Mouse (Mus musculus) MEL (cell line): ENCODE results near the gene Iqcj. TPM values are rescaled to one million over a fixed set of nuclear protein-coding genes. Genes with fewer than 3 reads are reported as not detected.

Experiments
- DNase-seq: peaks from one replicate; pipeline ENCODE4 v3.0.0; 2011; ENCODE audit warnings: low read depth, low spot score
- H3K27ac ChIP-seq: 2 replicates; pipeline ENCODE4 v1.5.1; 2012; ENCODE audit warnings: low read depth, mild to moderate bottlenecking, control low read depth, low read length, moderate library complexity; ENCODE audit not compliant: control insufficient read depth
- H3K27me3 ChIP-seq, 2 experiments: fragments of 150-350 bp in 1 of 2; sonication (generic) in 1 of 2; 2 replicates each; pipeline ENCODE4 v1.6.1; 2012; ENCODE audit warnings: low read length in 2 of 2, mild to moderate bottlenecking in 2 of 2, improper control_type of control experiment in 1 of 2, moderate library complexity in 1 of 2; ENCODE audit not compliant: insufficient read depth in 2 of 2, control insufficient read depth in 1 of 2
- H3K36me3 ChIP-seq, 2 experiments: 2 replicates each; pipeline ENCODE4 v1.6.1; 2012 to 2014; ENCODE audit warnings: low read length in 2 of 2, improper control_type of control experiment in 1 of 2, inconsistent platforms in 1 of 2, mild to moderate bottlenecking in 1 of 2; ENCODE audit not compliant: insufficient read depth in 2 of 2, control insufficient read depth in 1 of 2
- H3K4me1 ChIP-seq, 2 experiments: fragments of 150-350 bp in 1 of 2; sonication (generic) in 1 of 2; 2 replicates each; pipeline ENCODE4 v1.6.1; 2012; ENCODE audit warnings: low read length in 2 of 2, improper control_type of control experiment in 1 of 2, mild to moderate bottlenecking in 1 of 2; ENCODE audit not compliant: insufficient read depth in 2 of 2, control insufficient read depth in 1 of 2
- H3K4me3 ChIP-seq, 2 experiments: fragments of 150-350 bp in 1 of 2; sonication (generic) in 1 of 2; 2 replicates each; pipeline ENCODE4 v1.5.1; 2012; ENCODE audit warnings: low read depth in 2 of 2, low read length in 2 of 2, mild to moderate bottlenecking in 2 of 2, moderate library complexity in 2 of 2, control low read depth in 1 of 2, improper control_type of control experiment in 1 of 2; ENCODE audit not compliant: control insufficient read depth in 1 of 2, insufficient read depth in 1 of 2
- H3K79me2 ChIP-seq: 2 replicates; pipeline ENCODE4 v1.6.1; 2012; ENCODE audit warnings: mild to moderate bottlenecking, low read length, moderate library complexity; ENCODE audit not compliant: control insufficient read depth, poor library complexity, insufficient read depth
- H3K9ac ChIP-seq: 2 replicates; pipeline ENCODE4 v1.6.1; 2012; ENCODE audit warnings: low read depth, mild to moderate bottlenecking, control low read depth, low read length, moderate library complexity; ENCODE audit not compliant: control insufficient read depth, poor library complexity, severe bottlenecking
- H3K9me3 ChIP-seq: fragments of 150-350 bp; sonication (generic); replicated peaks from 2 replicates; pipeline ENCODE4 v1.6.1; 2012; ENCODE audit warnings: mild to moderate bottlenecking, low read length, improper control_type of control experiment, moderate library complexity; ENCODE audit not compliant: insufficient read depth
- CHD1 ChIP-seq: IDR thresholded peaks from 2 replicates; pipeline ENCODE4 v1.6.1; 2012; ENCODE audit warnings: low read depth, mild to moderate bottlenecking, inconsistent platforms, low read length, improper control_type of control experiment
- CHD2 ChIP-seq: IDR thresholded peaks from 2 replicates; pipeline ENCODE4 v1.6.1; 2011; ENCODE audit warnings: low read length, improper control_type of control experiment
- CTCF ChIP-seq, 3 experiments: IDR thresholded peaks in 2 of 3; conservative IDR thresholded peaks in 1 of 3; 2 replicates each; pipeline ENCODE4 v1.5.1; 2011 to 2012; ENCODE audit warnings: low read length in 3 of 3, low read depth in 2 of 3, mild to moderate bottlenecking in 2 of 3, improper control_type of control experiment in 1 of 3, inconsistent platforms in 1 of 3, mixed read lengths in 1 of 3, moderate library complexity in 1 of 3; ENCODE audit not compliant: control insufficient read depth in 1 of 3, insufficient read depth in 1 of 3, poor library complexity in 1 of 3, severe bottlenecking in 1 of 3
- E2F4 ChIP-seq: IDR thresholded peaks from 2 replicates; pipeline ENCODE4 v1.6.1; 2011; ENCODE audit warnings: low read depth, low read length, improper control_type of control experiment, borderline replicate concordance
- GABPA ChIP-seq: IDR thresholded peaks from 2 replicates; pipeline ENCODE4 v1.6.1; 2012; ENCODE audit warnings: low read depth, mild to moderate bottlenecking, inconsistent platforms, low read length, improper control_type of control experiment, moderate library complexity
- GATA1 ChIP-seq: IDR thresholded peaks from 2 replicates; pipeline ENCODE4 v1.6.1; 2011; ENCODE audit warnings: low read depth, low read length, improper control_type of control experiment
- JUND ChIP-seq: IDR thresholded peaks from 2 replicates; pipeline ENCODE4 v1.6.1; 2011; ENCODE audit warnings: low read depth, mild to moderate bottlenecking, improper control_type of control experiment, low read length
- KAT2A ChIP-seq: conservative IDR thresholded peaks from 2 replicates; pipeline ENCODE4 v1.6.1; 2012; ENCODE audit warnings: low read depth, low read length, improper control_type of control experiment, inconsistent platforms
- MAFK ChIP-seq: IDR thresholded peaks from 2 replicates; pipeline ENCODE4 v1.6.1; 2011; ENCODE audit warnings: low read depth, mild to moderate bottlenecking, low read length, improper control_type of control experiment, borderline replicate concordance
- MAX ChIP-seq: IDR thresholded peaks from 2 replicates; pipeline ENCODE4 v1.6.1; 2011; ENCODE audit warnings: low read length, improper control_type of control experiment
- MEF2A ChIP-seq: IDR thresholded peaks from 2 replicates; pipeline ENCODE4 v1.6.1; 2014; ENCODE audit warnings: low read depth, mild to moderate bottlenecking, inconsistent platforms, low read length, improper control_type of control experiment; ENCODE audit not compliant: poor library complexity, insufficient replicate concordance, severe bottlenecking; ENCODE audit errors: extremely low read depth
- MYB ChIP-seq: IDR thresholded peaks from 2 replicates; pipeline ENCODE4 v1.6.1; 2011; ENCODE audit warnings: mild to moderate bottlenecking, low read depth, low read length, improper control_type of control experiment
- MYC ChIP-seq: IDR thresholded peaks from 2 replicates; pipeline ENCODE4 v1.6.1; 2011; ENCODE audit warnings: low read depth, mild to moderate bottlenecking, low read length, improper control_type of control experiment, moderate library complexity
- NELFE ChIP-seq: IDR thresholded peaks from 2 replicates; pipeline ENCODE4 v1.6.1; 2011; ENCODE audit warnings: low read depth, low read length, improper control_type of control experiment
- NRF1 ChIP-seq: IDR thresholded peaks from 2 replicates; pipeline ENCODE4 v1.6.1; 2014; ENCODE audit warnings: low read depth, mild to moderate bottlenecking, inconsistent platforms, low read length, improper control_type of control experiment, moderate library complexity; ENCODE audit not compliant: poor library complexity, insufficient read depth, severe bottlenecking
- POLR2A ChIP-seq, 2 experiments: IDR thresholded peaks; 2 replicates each; pipeline ENCODE4 v1.6.1; 2011 to 2012; ENCODE audit warnings: low read length in 2 of 2, mild to moderate bottlenecking in 2 of 2, control low read depth in 1 of 2, improper control_type of control experiment in 1 of 2, low read depth in 1 of 2, moderate library complexity in 1 of 2; ENCODE audit not compliant: control insufficient read depth in 1 of 2, insufficient read depth in 1 of 2, poor library complexity in 1 of 2
- POLR2AphosphoS2 ChIP-seq: IDR thresholded peaks from 2 replicates; pipeline ENCODE4 v1.6.1; 2011; ENCODE audit warnings: low read length, improper control_type of control experiment
- POLR2AphosphoS5 ChIP-seq: IDR thresholded peaks from 2 replicates; pipeline ENCODE4 v1.6.1; 2012; ENCODE audit warnings: low read depth, borderline replicate concordance, mild to moderate bottlenecking, inconsistent platforms, low read length, moderate library complexity, mixed read lengths
- RAD21 ChIP-seq: IDR thresholded peaks from 2 replicates; pipeline ENCODE4 v1.6.1; 2011; ENCODE audit warnings: mild to moderate bottlenecking, low read depth, low read length, improper control_type of control experiment
- RCOR1 ChIP-seq: IDR thresholded peaks from 2 replicates; pipeline ENCODE4 v1.6.1; 2012; ENCODE audit warnings: low read depth, mild to moderate bottlenecking, inconsistent platforms, low read length, improper control_type of control experiment
- SIN3A ChIP-seq: IDR thresholded peaks from 2 replicates; pipeline ENCODE4 v1.6.1; 2012; ENCODE audit warnings: low read length, improper control_type of control experiment, inconsistent platforms
- TAL1 ChIP-seq: IDR thresholded peaks from 2 replicates; pipeline ENCODE4 v1.6.1; 2012; ENCODE audit warnings: mild to moderate bottlenecking, inconsistent platforms, low read length, moderate library complexity, mixed read lengths
- TBP ChIP-seq: IDR thresholded peaks from 2 replicates; pipeline ENCODE4 v1.8.0; 2011; ENCODE audit warnings: low read depth, low read length, improper control_type of control experiment
- TCF12 ChIP-seq: IDR thresholded peaks from 2 replicates; pipeline ENCODE4 v1.6.1; 2014; ENCODE audit warnings: low read depth, mild to moderate bottlenecking, inconsistent platforms, low read length, improper control_type of control experiment, moderate library complexity
- UBTF ChIP-seq: IDR thresholded peaks from 2 replicates; pipeline ENCODE4 v1.6.1; 2012; ENCODE audit warnings: low read depth, mild to moderate bottlenecking, inconsistent platforms, low read length, improper control_type of control experiment, moderate library complexity, borderline replicate concordance; ENCODE audit not compliant: insufficient read depth
- USF2 ChIP-seq, 2 experiments: IDR thresholded peaks; 2 replicates each; pipeline ENCODE4 v1.6.1; 2011 to 2012; ENCODE audit warnings: improper control_type of control experiment in 2 of 2, low read length in 2 of 2, borderline replicate concordance in 1 of 2, inconsistent platforms in 1 of 2, low read depth in 1 of 2, mild to moderate bottlenecking in 1 of 2; ENCODE audit not compliant: insufficient read depth in 1 of 2
- ZC3H11A ChIP-seq: IDR thresholded peaks from 2 replicates; pipeline ENCODE4 v1.6.1; 2012; ENCODE audit warnings: low read depth, mild to moderate bottlenecking, inconsistent platforms, low read length, improper control_type of control experiment
- ZKSCAN1 ChIP-seq: IDR thresholded peaks from 2 replicates; pipeline ENCODE4 v1.6.1; 2012; ENCODE audit warnings: low read depth, mild to moderate bottlenecking, inconsistent platforms, low read length, improper control_type of control experiment, moderate library complexity
- ZMIZ1 ChIP-seq: IDR thresholded peaks from 2 replicates; pipeline ENCODE4 v1.6.1; 2012; ENCODE audit warnings: low read depth, mild to moderate bottlenecking, inconsistent platforms, low read length, improper control_type of control experiment, moderate library complexity
- ZNF384 ChIP-seq: IDR thresholded peaks from 2 replicates; pipeline ENCODE4 v1.6.1; 2012; ENCODE audit warnings: low read depth, mild to moderate bottlenecking, inconsistent platforms, low read length, improper control_type of control experiment
- polyA plus RNA-seq, 2 experiments: library from polyadenylated mRNA; stranded (reverse) in 1 of 2; unstranded in 1 of 2; fragments of >175 nt in 1 of 2; fragments of >200 nt in 1 of 2; gene quantifications; 2 replicates each; pipeline versions ENCODE4 v1.2.1 to v1.2.4; 2012; ENCODE audit warnings: low replicate concordance in 2 of 2, low read depth in 1 of 2; ENCODE audit not compliant: insufficient read length in 2 of 2, insufficient read depth in 1 of 2, missing spikeins in 1 of 2
- total RNA-seq: library from RNA; depleted of rRNA; stranded (reverse); fragments of 300-350 nt; gene quantifications from 2 replicates; pipeline ENCODE4 v1.2.3, GENCODE M21; 2012

Iqcj gene
- total and polyA plus RNA-seq, 3 experiments: not detected

DNA sequence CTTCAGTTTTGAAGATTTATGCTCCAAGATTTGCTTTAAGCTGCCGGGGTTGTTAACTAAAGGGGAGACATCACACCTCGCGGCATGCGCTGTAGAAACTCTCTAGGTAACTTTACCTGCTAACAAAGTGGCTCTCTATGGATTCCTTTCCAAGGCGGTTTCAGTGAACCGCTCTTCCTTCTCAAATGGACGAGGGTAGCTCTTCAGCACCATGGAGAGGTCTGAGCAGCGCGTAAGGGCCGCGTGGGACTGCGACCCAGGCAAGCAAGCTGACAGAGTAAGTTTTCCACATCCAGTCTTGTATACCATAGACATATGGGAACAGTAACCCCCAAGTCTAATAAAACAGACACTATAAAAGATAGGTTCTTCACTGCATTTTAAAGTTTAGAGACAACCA lies 172.7 kb downstream of the Iqcj start, which contains the start of gene Schip1:
TSS of gene Schip1 (plus strand) at position 72 of the 400 bp plus-strand sequence.
- Histone ChIP-seq H3K4me3 (no peak within 1 kb of the TSS), H3K27me3 (no peaks in the 10 kb centered on the region; a peak in 1 of 4 replicates), H3K9me3 (no peaks in the 10 kb centered on the region), H3K27ac (no peak within 1 kb of the TSS), H3K36me3 (no peaks in the 10 kb centered on the region), H3K79me2 (no peaks in the 10 kb centered on the region), H3K4me1 (no peaks in the 10 kb centered on the region), H3K9ac (no peak within 1 kb of the TSS)
- TF ChIP-seq ZKSCAN1 (no peak), ZC3H11A (no peak), JUND (no peak), GABPA (no peak), CHD2 (no peak), NELFE (no peak), RCOR1 (no peak), ZMIZ1 (no peak), POLR2A (IDR thresholded peaks at IDR 0.05; ENCODE audit: control insufficient read depth in 1 of 2, insufficient read depth in 1 of 2, low read depth in 1 of 2, low read length in 2 of 2, poor library complexity in 1 of 2) (no peak), POLR2AphosphoS2 (no peak), TCF12 (no peak), E2F4 (no peak), MYB (no peak), CHD1 (no peak), MYC (no peak), MEF2A (no peak), RAD21 (no peak), TAL1 (no peak), NRF1 (no peak)
- DNase-seq: no peak

DNA sequence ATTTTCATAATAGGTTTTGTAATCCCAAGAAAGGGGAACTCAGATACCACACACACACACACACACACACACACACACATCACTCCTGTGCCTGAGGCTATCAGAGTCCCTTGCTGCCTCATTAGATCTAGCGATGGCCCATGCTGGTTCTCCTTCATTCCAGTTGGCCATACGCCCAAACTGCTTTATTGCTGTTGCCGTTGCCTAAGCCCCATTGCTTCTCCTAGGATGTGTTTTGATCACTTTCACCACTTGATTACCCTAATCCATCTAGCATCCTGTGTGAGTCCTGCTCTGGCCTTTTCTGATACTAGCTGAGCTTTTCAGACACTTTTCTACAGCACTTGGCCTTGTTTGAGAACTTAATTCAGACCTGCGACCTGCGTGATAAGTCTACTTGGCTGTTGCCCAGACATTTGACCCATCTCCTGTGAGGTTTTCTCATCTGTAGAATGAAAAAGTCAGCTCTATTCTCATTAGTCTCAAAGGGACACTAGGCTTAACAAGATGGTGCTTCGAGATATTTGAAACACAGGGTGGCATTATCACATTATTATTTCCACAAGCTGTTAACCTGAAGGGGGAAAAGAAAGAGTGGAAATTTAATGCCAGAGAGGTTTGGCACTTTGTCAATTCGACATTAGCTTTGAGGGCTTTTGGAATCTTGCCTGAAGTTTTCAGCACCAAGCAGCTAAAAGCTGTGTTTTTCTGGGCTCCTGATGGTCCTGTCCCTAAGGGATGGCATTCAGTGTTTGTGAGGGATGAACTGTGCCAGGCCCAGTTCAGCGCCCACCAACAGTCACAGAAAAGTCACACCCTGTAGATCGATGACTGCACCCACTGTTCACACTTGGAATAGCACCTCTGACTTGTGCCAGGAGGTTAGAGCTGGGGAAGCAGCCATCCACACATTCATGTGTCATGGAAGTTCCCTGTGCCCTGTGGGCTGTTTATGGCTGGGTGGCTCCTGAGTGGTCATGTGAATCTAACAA lies 179.7 kb downstream of the Iqcj start:
- Histone ChIP-seq H3K27me3 (no peaks in the 10 kb centered on the region; a peak in 1 of 4 replicates), H3K9me3 (no peaks in the 10 kb centered on the region), H3K36me3 (no peaks in the 10 kb centered on the region)
- TF ChIP-seq MAFK (no peak), CHD1 (no peak), MAX (no peak), TBP (no peak), CTCF (IDR thresholded peaks at IDR 0.05 in 2 of 3, conservative IDR thresholded peaks at IDR 0.05 in 1 of 3; ENCODE audit: control insufficient read depth in 1 of 3, insufficient read depth in 1 of 3, low read depth in 2 of 3, low read length in 3 of 3, poor library complexity in 1 of 3, severe bottlenecking in 1 of 3) (no peak), UBTF (no peak), GATA1 (no peak), POLR2AphosphoS5 (no peak), ZKSCAN1 (no peak), POLR2A (IDR thresholded peaks at IDR 0.05; ENCODE audit: control insufficient read depth in 1 of 2, insufficient read depth in 1 of 2, low read depth in 1 of 2, low read length in 2 of 2, poor library complexity in 1 of 2) (no peak), KAT2A (no peak), SIN3A (no peak), POLR2AphosphoS2 (no peak), NELFE (no peak), RAD21 (no peak), USF2 (IDR thresholded peaks at IDR 0.05; ENCODE audit: borderline replicate concordance in 1 of 2, insufficient read depth in 1 of 2, low read depth in 1 of 2, low read length in 2 of 2) (no peak), GABPA (no peak), ZNF384 (no peak)

More for the DNA sequence above, 179.7 kb downstream of the Iqcj start:
- H3K9ac ChIP-seq: no peak overlapping the region
- no peak overlapping the region for H3K27ac ChIP-seq
- H3K4me3 ChIP-seq: no peak overlapping the region
- no peaks in the 10 kb centered on the region for H3K79me2 ChIP-seq
- H3K4me1 ChIP-seq: no peaks in the 10 kb centered on the region
- no peak for DNase-seq
